Mouse (Mus musculus) megakaryocyte-erythroid progenitor cell, adult 5-6 weeks (primary cell): ENCODE results near the gene Tlr3. TPM values are rescaled to one million over a fixed set of nuclear protein-coding genes. Genes with fewer than 3 reads are reported as not detected.
A peak's percentile ranks its signal among the peaks of the same experiment; 100 is the strongest.

ENCODE experiments used
- ATAC-seq: replicated peaks from 2 replicates; pipeline ENCODE4 v1.8.0; 2016; ENCODE audit warnings: mild to moderate bottlenecking, inconsistent platforms; ENCODE audit not compliant: severe bottlenecking, poor library complexity, low FRiP score, low TSS enrichment
- total RNA-seq, 2 experiments: library from RNA; stranded (forward) in 1 of 2; stranded (reverse) in 1 of 2; fragments of 200-1000, 215-1000 nt in 1 of 2; fragments of >200 nt in 1 of 2; fragmentation: Nextera tagmentation in 1 of 2; gene quantifications; 2 replicates each; pipeline ENCODE4 v1.2.3; 2014 to 2017

Tlr3 gene
- total RNA-seq (2014; fragmentation: Nextera tagmentation) (not detected in 2 replicates), total RNA-seq (2017) (0.91 and 3.7 TPM in 2 replicates)

- ATAC-seq, result no peak
These were observed at the start of gene Tlr3 for GRCm38 (mm10) chr8:45410882-45411281. Gene Tlr3, minus strand, starts transcription at chr8:45411080.

- no peak for ATAC-seq
These were observed 47.0 kb upstream of the Tlr3 start for GRCm38 (mm10) chr8:45457874-45458273.

GRCm38 (mm10) chr8:45454426-45454825 is 43.5 kb upstream of the Tlr3 start:
- peak; percentile 75 for ATAC-seq

- ATAC-seq, result no peak
These were observed 41.2 kb upstream of the Tlr3 start for GRCm38 (mm10) chr8:45452115-45452514.

- ATAC-seq, result no peak
These were observed 38.0 kb upstream of the Tlr3 start for GRCm38 (mm10) chr8:45448842-45449241.

- no peak for ATAC-seq
These were observed 37.4 kb upstream of the Tlr3 start for GRCm38 (mm10) chr8:45448257-45448656.

GRCm38 (mm10) chr8:45438899-45439535 is 28.1 kb upstream of the Tlr3 start:
- peak; percentile 67; the same call in 1 of the 2 replicates for ATAC-seq

- no peak for ATAC-seq
These were observed 9.3 kb upstream of the Tlr3 start for GRCm38 (mm10) chr8:45420151-45420550.

- ATAC-seq, result no peak
These were observed 4.1 kb upstream of the Tlr3 start for GRCm38 (mm10) chr8:45414965-45415364.

- peak; percentile 92 for ATAC-seq
These were observed 567 bp downstream of the Tlr3 start for GRCm38 (mm10) chr8:45410146-45410880.

GRCm38 (mm10) chr8:45409702-45410101 is 1.2 kb downstream of the Tlr3 start:
- no peak for ATAC-seq

GRCm38 (mm10) chr8:45383250-45383649 is 27.6 kb downstream of the Tlr3 start:
- no peak for ATAC-seq

- no peak for ATAC-seq
These were observed 28.9 kb downstream of the Tlr3 start, which contains the start of gene Fam149a for GRCm38 (mm10) chr8:45381963-45382347. Gene Fam149a, minus strand, starts transcription at chr8:45382291.

- ATAC-seq, result no peak
These were observed 29.6 kb downstream of the Tlr3 start for GRCm38 (mm10) chr8:45381075-45381962.

GRCm38 (mm10) chr8:45380598-45380997 is 30.3 kb downstream of the Tlr3 start:
- no peak for ATAC-seq

- ATAC-seq, result no peak
These were observed 36.8 kb downstream of the Tlr3 start for GRCm38 (mm10) chr8:45374071-45374470.

- ATAC-seq, result no peak
These were observed 43.7 kb downstream of the Tlr3 start for GRCm38 (mm10) chr8:45367154-45367553.

GRCm38 (mm10) chr8:45363220-45363619 is 47.7 kb downstream of the Tlr3 start:
- no peak for ATAC-seq

GRCm38 (mm10) chr8:45362323-45362722 is 48.6 kb downstream of the Tlr3 start:
- no peak for ATAC-seq

- no peak for ATAC-seq
These were observed 51.7 kb downstream of the Tlr3 start for GRCm38 (mm10) chr8:45359091-45359605.
